Mouse (Mus musculus): ENCODE measurements around the gene Pax2. TPM values are rescaled to one million over a fixed set of nuclear protein-coding genes. Genes with fewer than 3 reads are reported as not detected.

The Pax2 gene
- polyA plus RNA-seq, 1 experiment from 2014 or later, result 29.6 TPM

DNA sequence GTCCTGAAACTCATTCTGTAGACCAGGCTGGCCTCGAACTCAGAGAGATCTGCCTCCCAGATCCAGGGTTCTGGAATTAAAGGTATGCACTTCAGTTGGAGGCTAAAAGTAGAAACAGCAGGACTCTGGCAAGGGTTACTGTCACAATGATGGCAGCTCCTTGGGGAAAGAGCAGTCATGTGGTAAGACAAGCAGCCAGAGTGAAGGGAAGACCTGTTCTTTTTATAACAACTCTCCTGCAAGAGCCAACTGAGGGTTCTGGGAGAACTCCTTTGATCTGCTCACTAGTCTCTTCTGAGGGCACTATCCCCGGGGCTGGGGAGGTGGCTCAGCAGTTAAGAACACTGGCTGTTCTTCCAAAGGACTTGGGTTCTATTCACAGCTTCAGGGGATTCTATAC is 112.9 kb downstream of the Pax2 start:
- WGBS, result 50% methylated on average over 2 of the region's 2 CpGs
- no peak overlapping the region for H3K27ac ChIP-seq
- ATAC-seq (replicated peaks; ENCODE audit: low FRiP score, low read depth) (no peak), DNase-seq (ENCODE audit: low spot score) (no peak)
- H3K9ac ChIP-seq (ENCODE audit: low read depth, low read length), result no peak overlapping the region
- no peaks in the 10 kb centered on the region for H3K9me3 ChIP-seq (replicated peaks; ENCODE audit: low read length)
- no peak for TF ChIP-seq CTCF (IDR thresholded peaks at IDR 0.05; ENCODE audit: low read depth)
- H3K4me2 ChIP-seq (ENCODE audit: low read length), result no peak overlapping the region
- H3K4me3 ChIP-seq (replicated peaks; ENCODE audit: low read depth, low read length), result no peak overlapping the region
- H3K27me3 ChIP-seq (ENCODE audit: insufficient read depth, low read length), result no peaks in the 10 kb centered on the region
- no peaks in the 10 kb centered on the region for H3K4me1 ChIP-seq (replicated peaks; ENCODE audit: insufficient read depth, low read length)
- H3K36me3 ChIP-seq (ENCODE audit: insufficient read depth, low read length), result no peaks in the 10 kb centered on the region

DNA sequence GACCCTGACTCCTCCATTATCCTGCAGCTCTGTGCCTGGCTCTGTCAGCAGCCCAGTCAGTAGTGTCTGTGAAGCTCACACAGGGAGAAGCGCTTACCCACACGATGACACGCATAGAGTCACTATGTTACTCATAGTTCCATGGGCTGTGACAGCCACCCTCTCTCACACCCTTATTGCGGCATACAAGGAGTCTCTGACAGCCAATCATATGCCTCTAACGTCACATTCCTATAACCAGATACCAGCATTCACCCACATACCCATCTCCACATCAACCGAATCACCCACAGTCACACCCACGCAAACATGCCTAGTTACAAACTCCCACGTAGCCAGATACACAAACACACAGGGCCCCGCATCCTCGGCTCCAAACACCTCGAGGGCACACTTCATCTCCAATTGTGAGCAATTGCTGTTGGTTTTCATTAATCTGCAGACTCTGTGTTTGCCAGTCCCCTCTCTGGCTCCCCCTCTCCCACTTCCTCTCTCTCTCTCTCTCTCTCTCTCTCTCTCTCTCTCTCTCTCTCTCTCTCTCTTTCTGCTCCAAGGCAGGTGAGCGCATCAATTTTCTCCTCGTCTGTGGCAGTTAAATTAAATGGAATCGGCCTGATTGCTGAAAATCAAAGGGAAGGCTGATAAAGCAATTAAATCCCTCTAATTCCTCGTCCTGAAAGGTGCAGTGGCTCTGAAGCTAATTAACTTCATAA is 118.5 kb downstream of the Pax2 start:
- 46% methylated on average over 15 of the region's 15 CpGs for WGBS
- no peak for ATAC-seq (replicated peaks; ENCODE audit: low FRiP score, low read depth)
- no peak for TF ChIP-seq CTCF (IDR thresholded peaks at IDR 0.05; ENCODE audit: low read depth)

DNA sequence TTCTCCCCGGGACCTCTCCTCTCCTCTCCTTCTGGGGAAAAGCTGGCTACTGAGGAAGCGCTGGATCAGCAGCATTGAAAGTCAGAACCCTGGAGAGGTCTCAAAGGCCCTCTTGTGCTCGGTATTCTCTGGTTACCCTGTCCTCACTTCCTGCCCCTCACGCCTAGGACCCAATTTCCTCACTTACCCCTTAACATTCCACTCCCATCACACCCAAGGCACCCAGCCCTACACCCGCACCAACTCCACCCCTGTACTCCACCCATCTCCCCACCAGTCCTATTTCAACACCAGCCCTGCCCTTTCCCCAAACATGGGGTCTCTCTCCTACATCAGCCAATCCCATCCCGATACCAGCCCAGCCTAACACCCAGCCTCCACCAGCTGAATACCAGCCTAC is 119.1 kb downstream of the Pax2 start:
- ATAC-seq (replicated peaks; ENCODE audit: low FRiP score, low read depth) (no peak), DNase-seq (ENCODE audit: low spot score) (no peak)
- Histone ChIP-seq H3K27me3 (ENCODE audit: insufficient read depth, low read length) (no peaks in the 10 kb centered on the region), H3K27ac (no peak overlapping the region), H3K4me3 (replicated peaks; ENCODE audit: low read depth, low read length) (no peak overlapping the region), H3K9ac (ENCODE audit: low read depth, low read length) (no peak overlapping the region), H3K36me3 (ENCODE audit: insufficient read depth, low read length) (no peaks in the 10 kb centered on the region), H3K4me2 (ENCODE audit: low read length) (no peak overlapping the region), H3K4me1 (replicated peaks; ENCODE audit: insufficient read depth, low read length) (no peaks in the 10 kb centered on the region), H3K9me3 (replicated peaks; ENCODE audit: low read length) (no peaks in the 10 kb centered on the region)
- no peak for TF ChIP-seq CTCF (IDR thresholded peaks at IDR 0.05; ENCODE audit: low read depth)
- 29% methylated on average over 6 of the region's 6 CpGs for WGBS

More for the DNA sequence above, 118.5 kb downstream of the Pax2 start:
- Histone ChIP-seq H3K4me3 (replicated peaks; ENCODE audit: low read depth, low read length) (no peak overlapping the region), H3K4me2 (ENCODE audit: low read length) (no peak overlapping the region), H3K4me1 (replicated peaks; ENCODE audit: insufficient read depth, low read length) (no peaks in the 10 kb centered on the region), H3K27ac (no peak overlapping the region), H3K9ac (ENCODE audit: low read depth, low read length) (no peak overlapping the region), H3K9me3 (replicated peaks; ENCODE audit: low read length) (no peaks in the 10 kb centered on the region), H3K27me3 (ENCODE audit: insufficient read depth, low read length) (no peaks in the 10 kb centered on the region), H3K36me3 (ENCODE audit: insufficient read depth, low read length) (no peaks in the 10 kb centered on the region)
- no peak for DNase-seq (ENCODE audit: low spot score)

DNA sequence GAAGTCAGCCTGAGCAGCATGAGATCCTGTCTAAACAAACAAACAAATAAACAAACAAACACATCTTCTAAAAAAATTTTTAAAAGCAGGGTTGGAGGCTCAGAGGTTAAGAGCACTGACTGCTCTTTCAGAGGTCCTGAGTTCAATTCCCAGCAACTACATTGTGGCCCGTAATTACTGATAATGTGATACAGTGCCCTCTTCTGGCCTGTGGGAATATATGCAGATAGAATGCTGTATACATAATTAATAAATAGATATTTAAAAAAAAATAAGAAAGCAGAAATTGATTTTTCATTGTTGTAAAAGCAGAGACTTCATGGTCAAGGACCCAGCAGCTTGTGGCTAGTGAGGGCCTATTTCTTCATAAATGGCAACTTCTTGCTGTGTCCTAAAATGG is 119.9 kb downstream of the Pax2 start:
- no peaks in the 10 kb centered on the region for H3K4me1 ChIP-seq (replicated peaks; ENCODE audit: insufficient read depth, low read length)
- peak; percentile 10; the same call in 1 of the 2 replicates for TF ChIP-seq CTCF (IDR thresholded peaks at IDR 0.05; ENCODE audit: low read depth)
- H3K27me3 ChIP-seq (ENCODE audit: insufficient read depth, low read length), result no peaks in the 10 kb centered on the region
- no peaks in the 10 kb centered on the region for H3K36me3 ChIP-seq (ENCODE audit: insufficient read depth, low read length)
- H3K4me2 ChIP-seq (ENCODE audit: low read length), result no peak overlapping the region
- DNase-seq (ENCODE audit: low spot score), result no peak
- H3K4me3 ChIP-seq (replicated peaks; ENCODE audit: low read depth, low read length), result no peak overlapping the region
- H3K9me3 ChIP-seq (replicated peaks; ENCODE audit: low read length), result no peaks in the 10 kb centered on the region
- no peak overlapping the region for H3K9ac ChIP-seq (ENCODE audit: low read depth, low read length)
- ATAC-seq (replicated peaks; ENCODE audit: low FRiP score, low read depth), result no peak
- H3K27ac ChIP-seq, result no peak overlapping the region
- WGBS, result 91% methylated on average over 1 of the region's 1 CpGs

DNA sequence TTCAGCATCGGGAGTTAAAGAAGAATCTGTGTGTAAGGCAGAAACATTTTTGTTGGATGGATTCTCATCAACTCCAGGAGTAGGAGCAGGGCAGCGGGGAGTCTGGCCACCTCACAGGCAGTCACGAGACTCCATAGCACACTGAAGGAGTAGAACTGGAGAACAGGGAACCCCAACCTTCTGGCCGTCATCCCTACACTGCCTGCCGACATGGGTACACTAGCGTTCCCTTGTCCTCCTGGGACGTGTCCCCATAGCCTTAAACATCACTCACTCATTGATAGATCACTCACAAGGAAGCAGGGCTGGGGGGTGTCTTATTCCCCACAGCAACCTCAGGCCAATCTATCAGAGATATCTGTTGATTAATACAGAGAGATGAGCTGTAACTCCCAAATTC is 120.7 kb downstream of the Pax2 start:
- no peak for TF ChIP-seq CTCF (IDR thresholded peaks at IDR 0.05; ENCODE audit: low read depth)
- H3K4me1 ChIP-seq (replicated peaks; ENCODE audit: insufficient read depth, low read length), result no peaks in the 10 kb centered on the region
- no peak overlapping the region for H3K27ac ChIP-seq
- H3K9me3 ChIP-seq (replicated peaks; ENCODE audit: low read length), result no peaks in the 10 kb centered on the region
- no peak for ATAC-seq (replicated peaks; ENCODE audit: low FRiP score, low read depth)
- H3K4me3 ChIP-seq (replicated peaks; ENCODE audit: low read depth, low read length), result no peak overlapping the region
- no peak overlapping the region for H3K4me2 ChIP-seq (ENCODE audit: low read length)
- H3K36me3 ChIP-seq (ENCODE audit: insufficient read depth, low read length), result no peaks in the 10 kb centered on the region
- no peak for DNase-seq (ENCODE audit: low spot score)
- H3K27me3 ChIP-seq (ENCODE audit: insufficient read depth, low read length), result no peaks in the 10 kb centered on the region
- no peak overlapping the region for H3K9ac ChIP-seq (ENCODE audit: low read depth, low read length)
- WGBS, result 91% methylated on average over 7 of the region's 7 CpGs

DNA sequence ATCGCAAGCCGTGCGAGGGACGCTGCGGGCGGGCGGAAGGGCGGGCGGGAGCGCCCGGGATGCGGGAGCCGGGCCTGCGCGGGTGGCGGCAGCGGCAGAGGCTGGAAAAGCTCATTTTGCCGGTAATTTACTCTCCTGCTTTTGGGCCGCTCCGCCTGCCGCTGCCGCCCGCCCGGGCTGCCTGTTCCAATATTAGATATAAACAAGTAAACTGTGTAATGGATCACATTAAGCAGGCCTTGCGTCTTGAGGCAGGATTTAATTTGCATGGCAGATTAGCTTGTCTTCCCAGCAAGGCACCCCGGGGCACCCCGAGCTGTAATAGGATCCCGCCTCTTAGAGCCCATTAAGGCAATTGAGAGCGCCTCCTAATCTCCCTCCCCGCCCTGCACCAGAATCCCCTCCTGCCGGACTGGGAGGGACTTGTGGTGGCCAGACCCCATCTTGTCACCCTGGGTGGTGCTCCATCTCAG is 126.7 kb downstream of the Pax2 start:
- peaks cover 4% of the 10 kb centered on the region; the same call in 1 of the 2 replicates for H3K4me1 ChIP-seq (replicated peaks; ENCODE audit: insufficient read depth, low read length)
- WGBS, result under 1% methylated on average over 25 of the region's 31 CpGs
- no peaks in the 10 kb centered on the region for H3K36me3 ChIP-seq (ENCODE audit: insufficient read depth, low read length)
- H3K4me3 ChIP-seq (replicated peaks; ENCODE audit: low read depth, low read length), result peak overlapping the region; percentile 37
- peak overlapping the region; percentile 65 for H3K4me2 ChIP-seq (ENCODE audit: low read length)
- peak overlapping the region; percentile 48 for H3K9ac ChIP-seq (ENCODE audit: low read depth, low read length)
- no peaks in the 10 kb centered on the region for H3K9me3 ChIP-seq (replicated peaks; ENCODE audit: low read length)
- no peak overlapping the region for H3K27ac ChIP-seq
- ATAC-seq (replicated peaks; ENCODE audit: low FRiP score, low read depth), result 0 out of 2 replicates have a peak, but pooled peaks have one; percentile 29
- DNase-seq (ENCODE audit: low spot score), result peak; percentile 79
- peaks cover 11% of the 10 kb centered on the region; the same call in 1 of the 2 replicates for H3K27me3 ChIP-seq (ENCODE audit: insufficient read depth, low read length)
- TF ChIP-seq CTCF (IDR thresholded peaks at IDR 0.05; ENCODE audit: low read depth), result no peak
